Mouse (Mus musculus): ENCODE measurements at regions not wholly inside any gene's neighbourhood (a gene's known extent, or its start where the extent isn't known, plus 50 kb on each side); places are given as distances from the start of the nearest gene placed in this dataset.

DNA sequence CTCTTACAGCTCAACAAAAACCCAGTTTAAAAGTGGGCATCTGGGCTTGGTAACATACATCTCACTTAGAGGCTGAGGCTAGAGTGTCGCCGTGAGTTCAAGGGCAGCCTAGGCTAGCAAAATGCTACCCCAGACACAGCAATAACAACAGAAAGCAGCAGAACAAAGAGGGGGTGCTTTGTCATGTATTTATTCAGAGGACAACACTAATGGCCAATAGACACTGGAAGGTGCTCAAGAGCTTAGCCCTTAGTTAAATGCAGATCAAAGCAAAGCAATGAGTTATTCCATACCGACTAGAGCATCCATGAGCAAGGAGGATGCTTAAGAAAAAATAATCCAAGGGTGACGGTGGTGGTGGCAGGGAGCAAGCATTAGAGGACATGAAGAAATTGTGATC is 158.7 kb downstream of the Evx1 start:
- TF ChIP-seq CTCF (IDR thresholded peaks at IDR 0.05; ENCODE audit: low read depth) (no peak), EP300 (IDR thresholded peaks at IDR 0.05; ENCODE audit: low read depth) (no peak)
